Mouse (Mus musculus): ENCODE measurements around the gene Ssbp3. TPM values are rescaled to one million over a fixed set of nuclear protein-coding genes. Genes with fewer than 3 reads are reported as not detected.

The Ssbp3 gene
- polyA plus RNA-seq, 1 experiment: 94.2 TPM

DNA sequence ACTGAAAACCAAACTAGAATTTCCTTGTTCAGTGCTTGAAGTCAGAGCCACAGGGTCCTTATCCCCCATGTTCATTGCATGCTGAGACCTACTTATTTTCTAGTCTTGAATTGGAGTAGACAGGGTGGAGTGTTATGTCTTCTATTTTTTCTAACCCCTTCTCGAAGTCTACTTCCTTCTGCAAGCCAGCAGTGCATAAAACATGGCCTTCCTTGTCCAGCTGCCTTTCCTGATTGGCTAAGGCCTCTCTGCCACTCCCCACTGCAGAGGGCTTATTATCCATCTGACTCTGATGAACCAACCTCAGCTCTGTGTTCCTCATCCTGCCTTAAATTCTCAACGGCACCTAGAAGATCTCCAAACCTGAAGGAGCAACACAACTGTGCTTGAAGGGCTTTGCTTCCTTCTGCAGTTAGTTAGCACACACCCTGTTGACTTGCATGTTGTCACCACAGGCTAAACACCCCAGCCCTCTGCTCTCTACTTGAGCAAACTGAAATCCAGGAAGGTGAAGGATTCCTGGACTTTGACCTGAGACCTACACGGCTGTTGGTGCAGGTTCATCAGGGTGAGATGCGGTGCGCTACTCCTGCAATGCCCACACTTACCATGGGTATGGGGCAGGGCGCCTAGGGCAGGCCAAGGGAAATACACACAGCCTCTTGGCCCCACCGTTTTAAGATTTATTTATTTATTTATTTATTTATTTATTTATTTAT, 71.0 kb downstream of the Ssbp3 start:
- no peaks in the 10 kb centered on the region for H3K9me3 ChIP-seq (ENCODE audit: control insufficient read depth, low read length)
- peaks cover 87% of the 10 kb centered on the region for H3K36me3 ChIP-seq (ENCODE audit: control insufficient read depth)
- peaks cover 57% of the 10 kb centered on the region for H3K4me1 ChIP-seq (ENCODE audit: control insufficient read depth)
- TF ChIP-seq TAL1 (IDR thresholded peaks at IDR 0.05; ENCODE audit: low read length): no peak
- TF ChIP-seq GATA1 (IDR thresholded peaks at IDR 0.05; ENCODE audit: low read length): no peak
- H3K27me3 ChIP-seq (ENCODE audit: control insufficient read depth): no peaks in the 10 kb centered on the region
- no peak overlapping the region for H3K4me3 ChIP-seq (replicated peaks)

DNA sequence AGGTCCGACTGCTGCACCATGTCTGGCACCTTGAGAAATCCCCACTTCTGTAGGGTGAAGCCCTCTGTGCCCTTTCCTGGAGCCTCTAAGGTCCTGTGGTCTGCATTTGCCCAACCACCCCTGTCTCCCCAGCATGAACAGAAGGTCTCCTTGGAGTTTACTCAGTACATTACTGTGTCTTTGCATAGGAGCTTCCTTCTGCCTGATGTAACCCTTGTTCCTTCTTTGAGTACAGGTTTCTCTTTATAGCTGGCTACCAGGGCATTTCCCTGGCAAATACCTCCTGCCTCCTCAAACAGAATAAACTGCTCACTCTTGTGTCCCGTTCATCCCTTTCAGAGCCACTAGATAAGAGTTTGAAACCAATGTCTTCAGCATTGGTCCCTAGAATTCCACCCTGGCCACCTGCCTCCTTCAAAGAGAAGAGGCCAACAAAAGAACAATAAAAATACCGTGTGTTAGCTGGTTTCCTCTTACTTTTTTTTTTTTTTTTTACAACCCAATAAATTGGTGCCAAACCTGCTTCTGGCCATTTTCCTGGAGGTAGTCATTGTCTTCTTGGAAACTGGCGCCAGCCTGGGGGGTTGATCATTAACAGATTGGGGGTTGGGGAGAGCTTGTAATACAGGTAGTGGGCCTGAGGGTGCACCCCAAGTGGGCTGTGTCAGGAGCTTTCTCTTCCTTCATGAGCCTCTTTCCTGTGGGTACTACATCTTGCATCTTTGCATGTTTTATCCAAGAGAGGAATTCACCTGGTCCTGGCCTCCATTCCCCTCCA, 72.0 kb downstream of the Ssbp3 start:
- Histone ChIP-seq H3K36me3 (ENCODE audit: control insufficient read depth) (peaks cover 89% of the 10 kb centered on the region), H3K27me3 (ENCODE audit: control insufficient read depth) (no peaks in the 10 kb centered on the region), H3K4me3 (replicated peaks) (no peak overlapping the region), H3K9me3 (ENCODE audit: control insufficient read depth, low read length) (no peaks in the 10 kb centered on the region), H3K4me1 (ENCODE audit: control insufficient read depth) (peaks cover 60% of the 10 kb centered on the region)
- no peak for TF ChIP-seq GATA1 (IDR thresholded peaks at IDR 0.05; ENCODE audit: low read length)
- TF ChIP-seq TAL1 (IDR thresholded peaks at IDR 0.05; ENCODE audit: low read length): no peak

DNA sequence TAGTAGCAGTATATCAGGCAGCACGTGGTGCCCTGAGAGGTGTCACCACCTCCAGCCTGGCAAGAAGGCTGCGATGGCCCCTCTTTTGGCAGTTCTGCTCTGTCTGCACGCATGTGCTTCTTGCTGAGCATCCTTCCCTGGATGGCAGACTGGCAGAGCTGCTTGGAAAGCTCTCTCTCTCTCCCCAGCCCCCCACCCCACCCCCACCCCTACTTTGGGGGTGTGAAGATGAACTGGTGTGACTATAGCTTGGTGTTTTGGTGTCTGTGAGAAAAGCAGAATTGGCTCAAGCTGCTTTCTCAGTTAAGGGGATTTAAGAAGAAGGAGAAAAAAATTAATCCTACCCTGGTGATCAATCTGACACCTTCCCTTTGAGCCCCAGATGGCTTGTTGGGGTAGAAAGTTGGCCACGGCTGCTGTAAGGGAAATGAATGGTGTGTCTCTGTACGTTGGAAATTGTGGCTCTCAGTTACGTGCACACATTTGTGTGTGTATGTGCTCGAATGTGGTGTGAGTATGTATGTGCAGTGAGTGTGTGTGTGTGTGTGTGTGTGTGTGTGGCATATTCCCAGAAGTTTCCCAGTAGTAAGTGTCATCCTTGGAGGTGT, 73.5 kb downstream of the Ssbp3 start:
- H3K4me1 ChIP-seq (ENCODE audit: control insufficient read depth): peaks cover 66% of the 10 kb centered on the region
- H3K27me3 ChIP-seq (ENCODE audit: control insufficient read depth): no peaks in the 10 kb centered on the region
- peaks cover 90% of the 10 kb centered on the region for H3K36me3 ChIP-seq (ENCODE audit: control insufficient read depth)
- no peak for TF ChIP-seq GATA1 (IDR thresholded peaks at IDR 0.05; ENCODE audit: low read length)
- no peak for TF ChIP-seq TAL1 (IDR thresholded peaks at IDR 0.05; ENCODE audit: low read length)
- H3K4me3 ChIP-seq (replicated peaks): no peak overlapping the region
- no peaks in the 10 kb centered on the region for H3K9me3 ChIP-seq (ENCODE audit: control insufficient read depth, low read length)

DNA sequence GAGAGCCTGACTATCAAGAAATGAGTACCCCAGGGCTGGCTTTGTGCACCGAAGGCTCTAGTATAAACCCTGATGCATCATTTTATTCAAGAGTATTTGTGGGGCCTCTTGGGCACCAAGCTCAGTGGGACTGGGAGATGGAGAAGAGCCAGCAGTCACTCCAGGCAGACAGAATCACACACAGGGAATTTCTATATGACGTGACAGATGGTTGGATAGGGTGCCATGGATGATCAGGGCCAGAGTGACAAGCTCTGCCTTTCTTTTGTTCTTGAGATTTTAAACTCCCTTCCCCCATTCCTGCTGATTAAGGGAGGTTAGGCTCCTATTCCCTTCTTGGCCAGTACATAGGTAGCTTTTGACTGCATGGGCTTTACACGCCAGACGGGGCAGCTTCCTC, 74.8 kb downstream of the Ssbp3 start:
- TF ChIP-seq GATA1 (IDR thresholded peaks at IDR 0.05; ENCODE audit: low read length): no peak
- no peak for TF ChIP-seq TAL1 (IDR thresholded peaks at IDR 0.05; ENCODE audit: low read length)
- no peaks in the 10 kb centered on the region for H3K27me3 ChIP-seq (ENCODE audit: control insufficient read depth)
- no peak overlapping the region for H3K4me3 ChIP-seq (replicated peaks)
- H3K36me3 ChIP-seq (ENCODE audit: control insufficient read depth): peaks cover 88% of the 10 kb centered on the region
- H3K9me3 ChIP-seq (ENCODE audit: control insufficient read depth, low read length): no peaks in the 10 kb centered on the region
- H3K4me1 ChIP-seq (ENCODE audit: control insufficient read depth): peaks cover 62% of the 10 kb centered on the region

DNA sequence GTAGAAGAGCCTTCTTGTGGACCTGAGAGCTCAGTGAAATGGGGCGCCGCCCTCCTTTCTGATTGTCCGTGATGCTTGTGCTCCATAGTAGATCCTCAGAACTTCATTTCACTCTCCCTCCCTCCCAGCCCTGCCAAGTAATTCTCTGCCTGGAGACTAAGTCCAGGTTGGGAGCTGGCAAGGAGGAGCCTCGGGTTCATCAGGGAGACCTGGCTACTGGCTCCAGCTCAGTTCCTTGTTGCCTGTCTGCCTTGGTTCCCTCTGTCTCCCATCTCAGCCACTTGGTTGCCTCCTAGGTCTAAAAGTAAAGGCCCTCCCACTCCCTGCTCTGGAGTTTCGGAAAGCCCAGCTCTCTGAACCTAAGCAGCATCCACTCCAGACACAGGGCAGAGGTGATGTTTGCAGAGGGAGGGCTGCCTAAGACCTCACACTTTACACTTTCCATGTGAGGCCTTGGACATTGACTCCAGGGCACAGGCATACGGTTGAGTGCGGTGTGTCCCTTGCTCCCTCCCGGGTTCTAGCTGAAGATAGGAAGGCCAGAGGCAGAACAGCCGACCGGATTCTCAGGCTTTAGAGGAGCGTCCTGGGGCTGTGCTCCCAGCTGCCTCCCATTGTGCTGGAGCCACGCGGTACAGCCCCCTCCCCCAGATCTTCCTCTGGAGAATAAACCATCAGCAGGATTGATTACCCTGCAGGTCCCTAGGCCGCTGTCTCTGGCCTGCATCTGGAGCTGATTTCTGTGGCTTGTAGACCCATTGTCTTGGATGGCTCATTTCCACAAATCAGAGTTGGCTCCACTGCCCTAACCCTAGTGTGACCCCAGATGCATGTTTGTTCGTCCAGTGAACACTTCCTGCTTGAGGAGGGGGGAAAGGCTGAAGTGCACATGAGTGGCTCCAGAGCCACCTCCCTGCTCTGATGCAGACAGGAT, 75.7 kb downstream of the Ssbp3 start:
- TF ChIP-seq TAL1 (IDR thresholded peaks at IDR 0.05; ENCODE audit: low read length) (no peak), GATA1 (IDR thresholded peaks at IDR 0.05; ENCODE audit: low read length) (no peak)
- Histone ChIP-seq H3K36me3 (ENCODE audit: control insufficient read depth) (peaks cover 86% of the 10 kb centered on the region), H3K4me3 (replicated peaks) (no peak overlapping the region), H3K9me3 (ENCODE audit: control insufficient read depth, low read length) (no peaks in the 10 kb centered on the region), H3K4me1 (ENCODE audit: control insufficient read depth) (peaks cover 59% of the 10 kb centered on the region), H3K27me3 (ENCODE audit: control insufficient read depth) (no peaks in the 10 kb centered on the region)

DNA sequence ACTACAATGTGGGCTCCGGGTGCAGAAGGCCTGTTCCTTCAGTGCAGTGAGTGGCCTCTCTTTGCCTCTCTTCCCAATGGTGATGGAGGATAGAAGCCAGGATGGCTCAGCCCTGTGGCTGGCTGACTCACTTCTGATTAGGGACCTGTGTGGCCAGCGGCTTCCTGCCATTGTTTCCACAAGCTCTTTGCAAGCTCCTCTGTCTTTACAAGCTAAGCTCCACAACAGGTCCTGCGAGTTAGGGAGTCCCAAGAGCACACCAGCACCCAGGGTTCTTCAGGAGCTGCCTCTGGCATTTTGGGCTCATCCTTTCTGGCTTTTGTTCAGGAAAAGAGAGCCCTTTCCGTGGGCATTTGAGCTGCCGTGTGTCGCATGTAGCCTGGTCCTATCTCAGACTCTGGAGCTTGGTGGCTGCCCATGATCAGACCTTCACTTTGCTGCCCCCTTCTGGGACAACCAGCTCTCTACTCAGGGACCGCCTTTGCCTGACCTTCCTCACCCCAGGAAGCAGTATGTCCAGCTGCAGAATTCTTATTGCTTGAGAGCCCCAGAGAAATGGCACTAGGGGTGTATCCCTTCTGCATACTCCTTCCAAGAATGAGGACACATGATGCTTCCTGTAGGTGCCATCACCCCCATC, 77.3 kb downstream of the Ssbp3 start:
- peaks cover 88% of the 10 kb centered on the region for H3K36me3 ChIP-seq (ENCODE audit: control insufficient read depth)
- peaks cover 66% of the 10 kb centered on the region for H3K4me1 ChIP-seq (ENCODE audit: control insufficient read depth)
- no peaks in the 10 kb centered on the region for H3K27me3 ChIP-seq (ENCODE audit: control insufficient read depth)
- H3K9me3 ChIP-seq (ENCODE audit: control insufficient read depth, low read length): no peaks in the 10 kb centered on the region
- TF ChIP-seq TAL1 (IDR thresholded peaks at IDR 0.05; ENCODE audit: low read length) (no peak), GATA1 (IDR thresholded peaks at IDR 0.05; ENCODE audit: low read length) (no peak)
- no peak overlapping the region for H3K4me3 ChIP-seq (replicated peaks)

DNA sequence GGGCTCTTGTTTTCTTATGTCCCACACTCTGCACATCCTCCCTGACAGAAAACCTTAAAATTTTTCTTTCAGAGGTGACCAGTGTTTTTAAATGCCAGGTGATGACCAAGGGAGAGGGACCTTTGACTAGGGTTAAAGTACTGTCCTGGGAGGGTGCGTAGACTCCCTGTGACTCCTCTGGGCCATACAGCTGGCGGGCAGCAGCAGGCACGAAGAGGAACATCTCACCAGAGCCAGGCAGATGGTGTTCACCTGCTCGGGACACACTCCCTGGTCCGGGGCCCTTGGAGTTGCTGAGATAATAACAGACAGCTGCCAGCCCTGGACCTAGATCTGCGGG, 78.4 kb downstream of the Ssbp3 start:
- no peak for TF ChIP-seq TAL1 (IDR thresholded peaks at IDR 0.05; ENCODE audit: low read length)
- no peak for TF ChIP-seq GATA1 (IDR thresholded peaks at IDR 0.05; ENCODE audit: low read length)
- Histone ChIP-seq H3K27me3 (ENCODE audit: control insufficient read depth) (no peaks in the 10 kb centered on the region), H3K4me3 (replicated peaks) (no peak overlapping the region), H3K9me3 (ENCODE audit: control insufficient read depth, low read length) (no peaks in the 10 kb centered on the region), H3K4me1 (ENCODE audit: control insufficient read depth) (peaks cover 70% of the 10 kb centered on the region), H3K36me3 (ENCODE audit: control insufficient read depth) (peaks cover 90% of the 10 kb centered on the region)

DNA sequence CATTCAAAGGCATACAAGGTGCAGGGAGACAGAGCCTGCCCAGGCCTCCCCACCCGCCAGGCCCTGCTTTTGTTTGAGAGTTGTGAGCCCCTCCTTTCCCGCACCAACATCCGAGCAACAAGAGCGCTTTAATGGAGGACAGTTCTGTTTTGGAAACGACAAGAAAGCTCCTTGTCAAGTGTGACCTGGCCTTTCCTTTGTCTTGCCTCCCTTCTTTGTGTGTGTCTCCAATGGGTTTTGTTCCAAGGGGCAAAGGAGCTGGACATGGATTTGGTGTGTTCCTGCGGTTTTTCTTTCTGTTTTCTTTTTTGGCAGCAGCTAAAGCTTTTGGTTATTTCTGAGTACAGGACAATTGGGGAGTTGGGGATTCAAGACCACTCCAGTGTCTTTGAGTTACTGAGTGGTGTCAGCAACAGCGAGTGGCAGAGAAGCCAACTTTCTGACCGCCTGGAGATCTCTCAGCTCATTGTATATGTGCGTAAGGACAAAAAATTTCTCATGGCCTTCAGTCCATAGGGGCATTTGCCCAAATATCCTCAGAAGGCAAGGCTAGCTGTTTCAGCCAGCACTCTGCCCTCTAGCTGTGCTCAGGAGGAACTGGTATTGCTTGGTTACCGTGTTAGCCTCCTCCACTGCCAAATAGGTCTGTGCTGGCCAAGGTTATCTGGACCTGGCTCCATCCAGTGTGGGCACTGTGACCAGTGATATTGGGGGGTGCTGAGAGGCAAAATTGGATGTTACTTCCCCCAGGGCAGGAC, 78.9 kb downstream of the Ssbp3 start:
- Histone ChIP-seq H3K9me3 (ENCODE audit: control insufficient read depth, low read length) (no peaks in the 10 kb centered on the region), H3K36me3 (ENCODE audit: control insufficient read depth) (peaks cover 92% of the 10 kb centered on the region), H3K4me3 (replicated peaks) (no peak overlapping the region), H3K27me3 (ENCODE audit: control insufficient read depth) (no peaks in the 10 kb centered on the region), H3K4me1 (ENCODE audit: control insufficient read depth) (peaks cover 75% of the 10 kb centered on the region)
- TF ChIP-seq GATA1 (IDR thresholded peaks at IDR 0.05; ENCODE audit: low read length): no peak
- no peak for TF ChIP-seq TAL1 (IDR thresholded peaks at IDR 0.05; ENCODE audit: low read length)

Measured in erythroblast, embryonic 14.5 days (primary cell).